Mouse (Mus musculus): ENCODE measurements around the gene Ugcg. TPM values are rescaled to one million over a fixed set of nuclear protein-coding genes. Genes with fewer than 3 reads are reported as not detected.

The Ugcg gene
- 12.8 and 12.9 TPM in 2 replicates for polyA plus RNA-seq (2014; fragmentation: Nextera tagmentation; extraction: Ambion mirVana)

GRCm38 (mm10) chr4:59188802-59189545 is at the start of gene Ugcg:
Ugcg (plus strand) TSS chr4:59189257.
- peak within 1 kb of the TSS; percentile 68 for H3K4me2 ChIP-seq
- 1% methylated on average over 50 of the region's 99 CpGs for WGBS
- no peaks in the 10 kb centered on the region for H3K9me3 ChIP-seq (ENCODE audit: control insufficient read depth, low read length)
- peak; percentile 99 for DNase-seq (ENCODE audit: low spot score, missing footprints)
- peak within 1 kb of the TSS; percentile 82 for H3K27ac ChIP-seq (ENCODE audit: low read depth, low read length)
- H3K36me3 ChIP-seq (ENCODE audit: control insufficient read depth, insufficient read depth, low read length), result no peaks in the 10 kb centered on the region
- H3K9ac ChIP-seq (ENCODE audit: low read length), result peak within 1 kb of the TSS; percentile 95
- no peaks in the 10 kb centered on the region for H3K27me3 ChIP-seq (ENCODE audit: control insufficient read depth, insufficient read depth, low read length)
- H3K4me1 ChIP-seq (ENCODE audit: control insufficient read depth, insufficient read depth, low read length), result no peaks in the 10 kb centered on the region; the same call in 1 of the 2 replicates
- peak within 1 kb of the TSS; percentile 89 for H3K4me3 ChIP-seq (ENCODE audit: low read depth, low read length)
- peak; percentile 93 for ATAC-seq (ENCODE audit: low FRiP score)

DNA sequence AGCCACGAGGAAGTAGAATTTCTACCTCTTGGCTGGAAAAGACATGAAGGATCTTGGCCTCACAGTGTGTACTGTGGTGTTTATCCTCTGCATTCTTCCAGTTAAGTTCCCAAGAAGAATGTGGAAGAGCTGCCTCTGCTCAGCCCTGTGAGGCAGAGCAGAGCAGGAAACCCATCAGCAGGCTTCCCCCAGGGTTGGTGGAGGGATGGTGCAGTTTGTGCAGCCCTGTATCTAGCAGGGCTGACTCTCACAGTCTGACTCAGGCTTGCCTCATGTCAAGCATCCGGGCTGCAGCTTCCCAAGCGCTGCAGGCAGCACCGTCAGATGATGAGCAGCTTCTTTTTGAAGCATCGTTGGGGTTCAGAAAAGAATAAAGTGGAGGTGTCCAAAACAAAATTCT is 40.0 kb upstream of the Ugcg start:
- WGBS, result 85% methylated on average over 5 of the region's 5 CpGs

GRCm38 (mm10) chr4:59150907-59151306 is 38.1 kb upstream of the Ugcg start:
- H3K4me1 ChIP-seq (ENCODE audit: control insufficient read depth, insufficient read depth, low read length), result no peaks in the 10 kb centered on the region
- DNase-seq (ENCODE audit: low spot score, missing footprints), result no peak
- ATAC-seq (ENCODE audit: low FRiP score), result no peak
- no peaks in the 10 kb centered on the region for H3K9me3 ChIP-seq (ENCODE audit: control insufficient read depth, low read length)
- no peak overlapping the region for H3K9ac ChIP-seq (ENCODE audit: low read length)
- H3K4me3 ChIP-seq (ENCODE audit: low read depth, low read length), result no peak overlapping the region
- no peak overlapping the region for H3K4me2 ChIP-seq
- H3K27me3 ChIP-seq (ENCODE audit: control insufficient read depth, insufficient read depth, low read length), result no peaks in the 10 kb centered on the region
- WGBS, result 88% methylated on average over 5 of the region's 5 CpGs
- no peaks in the 10 kb centered on the region for H3K36me3 ChIP-seq (ENCODE audit: control insufficient read depth, insufficient read depth, low read length)
- H3K27ac ChIP-seq (ENCODE audit: low read depth, low read length), result no peak overlapping the region

More for the DNA sequence above, 40.0 kb upstream of the Ugcg start:
- Histone ChIP-seq H3K9ac (ENCODE audit: low read length) (no peak overlapping the region), H3K4me3 (ENCODE audit: low read depth, low read length) (no peak overlapping the region), H3K27me3 (ENCODE audit: control insufficient read depth, insufficient read depth, low read length) (no peaks in the 10 kb centered on the region), H3K4me2 (no peak overlapping the region), H3K4me1 (ENCODE audit: control insufficient read depth, insufficient read depth, low read length) (no peaks in the 10 kb centered on the region), H3K36me3 (ENCODE audit: control insufficient read depth, insufficient read depth, low read length) (no peaks in the 10 kb centered on the region), H3K27ac (ENCODE audit: low read depth, low read length) (no peak overlapping the region), H3K9me3 (ENCODE audit: control insufficient read depth, low read length) (no peaks in the 10 kb centered on the region)
- DNase-seq (ENCODE audit: low spot score, missing footprints), result no peak
- ATAC-seq (ENCODE audit: low FRiP score), result no peak

DNA sequence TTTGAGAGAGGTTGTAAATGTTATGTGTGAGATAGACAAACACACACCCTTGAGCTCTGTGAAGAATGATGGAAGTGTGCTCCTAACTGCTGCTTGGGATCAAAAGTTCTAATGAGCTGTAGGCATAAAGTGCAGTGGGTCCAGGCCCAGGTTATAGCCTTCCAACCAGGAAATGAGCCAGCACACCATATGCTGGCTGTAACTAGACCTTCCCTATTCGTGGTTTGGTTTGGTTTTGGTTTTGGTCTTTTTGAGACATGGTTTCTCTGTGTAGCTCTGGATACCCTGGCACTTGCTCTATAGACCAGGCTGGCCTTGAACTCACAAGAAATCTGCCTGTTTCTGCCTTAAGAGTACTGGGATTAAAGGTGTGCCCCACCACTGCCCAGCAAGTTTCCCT is 37.1 kb upstream of the Ugcg start:
- Histone ChIP-seq H3K27ac (ENCODE audit: low read depth, low read length) (no peak overlapping the region), H3K27me3 (ENCODE audit: control insufficient read depth, insufficient read depth, low read length) (no peaks in the 10 kb centered on the region), H3K36me3 (ENCODE audit: control insufficient read depth, insufficient read depth, low read length) (no peaks in the 10 kb centered on the region), H3K9me3 (ENCODE audit: control insufficient read depth, low read length) (no peaks in the 10 kb centered on the region), H3K4me3 (ENCODE audit: low read depth, low read length) (no peak overlapping the region), H3K4me1 (ENCODE audit: control insufficient read depth, insufficient read depth, low read length) (no peaks in the 10 kb centered on the region), H3K4me2 (no peak overlapping the region), H3K9ac (ENCODE audit: low read length) (no peak overlapping the region)
- no peak for ATAC-seq (ENCODE audit: low FRiP score)
- WGBS, result 83% methylated on average over 1 of the region's 1 CpGs
- DNase-seq (ENCODE audit: low spot score, missing footprints), result no peak

- ATAC-seq (ENCODE audit: low FRiP score) (no peak), DNase-seq (ENCODE audit: low spot score, missing footprints) (no peak)
- H3K9me3 ChIP-seq (ENCODE audit: control insufficient read depth, low read length), result no peaks in the 10 kb centered on the region
- H3K4me2 ChIP-seq, result no peak overlapping the region
- H3K9ac ChIP-seq (ENCODE audit: low read length), result no peak overlapping the region
- H3K27me3 ChIP-seq (ENCODE audit: control insufficient read depth, insufficient read depth, low read length), result no peaks in the 10 kb centered on the region
- no peaks in the 10 kb centered on the region for H3K36me3 ChIP-seq (ENCODE audit: control insufficient read depth, insufficient read depth, low read length)
- no peak overlapping the region for H3K4me3 ChIP-seq (ENCODE audit: low read depth, low read length)
- H3K4me1 ChIP-seq (ENCODE audit: control insufficient read depth, insufficient read depth, low read length), result no peaks in the 10 kb centered on the region
- WGBS, result 85% methylated on average over 7 of the region's 7 CpGs
- no peak overlapping the region for H3K27ac ChIP-seq (ENCODE audit: low read depth, low read length)
Observed at GRCm38 (mm10) chr4:59156897-59157592, 32.0 kb upstream of the Ugcg start.

DNA sequence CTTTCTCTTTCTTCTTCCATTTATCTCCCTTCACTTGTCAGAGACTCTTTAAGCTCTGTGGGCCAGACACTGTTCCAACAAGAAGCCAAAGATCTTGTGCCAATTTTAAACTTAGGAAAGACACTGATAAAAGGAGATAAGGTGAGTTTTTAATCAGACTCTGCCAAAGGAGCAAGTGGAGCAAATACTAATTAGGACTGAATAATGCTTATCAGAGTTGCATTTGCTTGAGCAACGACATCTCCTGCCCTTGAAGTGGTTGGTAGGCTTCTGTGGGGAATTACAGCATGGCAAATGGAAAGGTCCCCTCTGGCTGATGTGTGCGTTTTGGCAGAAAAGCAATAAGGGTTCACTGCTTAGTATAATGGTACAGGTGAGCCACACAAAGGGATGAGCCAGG is 31.4 kb upstream of the Ugcg start:
- no peaks in the 10 kb centered on the region for H3K9me3 ChIP-seq (ENCODE audit: control insufficient read depth, low read length)
- no peaks in the 10 kb centered on the region for H3K36me3 ChIP-seq (ENCODE audit: control insufficient read depth, insufficient read depth, low read length)
- H3K4me2 ChIP-seq, result no peak overlapping the region
- H3K4me1 ChIP-seq (ENCODE audit: control insufficient read depth, insufficient read depth, low read length), result no peaks in the 10 kb centered on the region
- DNase-seq (ENCODE audit: low spot score, missing footprints) (no peak), ATAC-seq (ENCODE audit: low FRiP score) (no peak)
- H3K27me3 ChIP-seq (ENCODE audit: control insufficient read depth, insufficient read depth, low read length), result no peaks in the 10 kb centered on the region
- H3K9ac ChIP-seq (ENCODE audit: low read length), result no peak overlapping the region
- 81% methylated on average over 2 of the region's 2 CpGs for WGBS
- no peak overlapping the region for H3K27ac ChIP-seq (ENCODE audit: low read depth, low read length)
- H3K4me3 ChIP-seq (ENCODE audit: low read depth, low read length), result no peak overlapping the region

GRCm38 (mm10) chr4:59160289-59160688 is 28.8 kb upstream of the Ugcg start:
- H3K36me3 ChIP-seq (ENCODE audit: control insufficient read depth, insufficient read depth, low read length), result no peaks in the 10 kb centered on the region
- ATAC-seq (ENCODE audit: low FRiP score) (no peak), DNase-seq (ENCODE audit: low spot score, missing footprints) (no peak)
- H3K4me3 ChIP-seq (ENCODE audit: low read depth, low read length), result no peak overlapping the region
- no peak overlapping the region for H3K9ac ChIP-seq (ENCODE audit: low read length)
- no peak overlapping the region for H3K4me2 ChIP-seq
- H3K27me3 ChIP-seq (ENCODE audit: control insufficient read depth, insufficient read depth, low read length), result no peaks in the 10 kb centered on the region
- H3K4me1 ChIP-seq (ENCODE audit: control insufficient read depth, insufficient read depth, low read length), result no peaks in the 10 kb centered on the region
- 94% methylated on average over 5 of the region's 5 CpGs for WGBS
- no peaks in the 10 kb centered on the region for H3K9me3 ChIP-seq (ENCODE audit: control insufficient read depth, low read length)
- H3K27ac ChIP-seq (ENCODE audit: low read depth, low read length), result no peak overlapping the region

GRCm38 (mm10) chr4:59160959-59161670 is 27.9 kb upstream of the Ugcg start:
- H3K36me3 ChIP-seq (ENCODE audit: control insufficient read depth, insufficient read depth, low read length), result no peaks in the 10 kb centered on the region
- H3K4me2 ChIP-seq, result no peak overlapping the region
- H3K27me3 ChIP-seq (ENCODE audit: control insufficient read depth, insufficient read depth, low read length), result no peaks in the 10 kb centered on the region
- no peaks in the 10 kb centered on the region for H3K4me1 ChIP-seq (ENCODE audit: control insufficient read depth, insufficient read depth, low read length)
- no peak overlapping the region for H3K4me3 ChIP-seq (ENCODE audit: low read depth, low read length)
- no peak for DNase-seq (ENCODE audit: low spot score, missing footprints)
- no peak overlapping the region for H3K27ac ChIP-seq (ENCODE audit: low read depth, low read length)
- H3K9ac ChIP-seq (ENCODE audit: low read length), result no peak overlapping the region
- no peaks in the 10 kb centered on the region for H3K9me3 ChIP-seq (ENCODE audit: control insufficient read depth, low read length)
- 80% methylated on average over 8 of the region's 8 CpGs for WGBS
- ATAC-seq (ENCODE audit: low FRiP score), result no peak

- no peaks in the 10 kb centered on the region for H3K9me3 ChIP-seq (ENCODE audit: control insufficient read depth, low read length)
- DNase-seq (ENCODE audit: low spot score, missing footprints) (no peak), ATAC-seq (ENCODE audit: low FRiP score) (no peak)
- no peaks in the 10 kb centered on the region for H3K36me3 ChIP-seq (ENCODE audit: control insufficient read depth, insufficient read depth, low read length)
- 91% methylated on average over 2 of the region's 2 CpGs for WGBS
- no peak overlapping the region for H3K4me3 ChIP-seq (ENCODE audit: low read depth, low read length)
- no peak overlapping the region for H3K27ac ChIP-seq (ENCODE audit: low read depth, low read length)
- H3K9ac ChIP-seq (ENCODE audit: low read length), result no peak overlapping the region
- H3K4me1 ChIP-seq (ENCODE audit: control insufficient read depth, insufficient read depth, low read length), result no peaks in the 10 kb centered on the region
- no peak overlapping the region for H3K4me2 ChIP-seq
- H3K27me3 ChIP-seq (ENCODE audit: control insufficient read depth, insufficient read depth, low read length), result no peaks in the 10 kb centered on the region
Observed at GRCm38 (mm10) chr4:59164034-59164433, 25.0 kb upstream of the Ugcg start.
